Mouse (Mus musculus) heart, postnatal 10 days (tissue): ENCODE measurements around the gene Pdhb. TPM values are rescaled to one million over a fixed set of nuclear protein-coding genes. Genes with fewer than 3 reads are reported as not detected.
"Not testable (repeated sequence)": the region's sequence is repeated elsewhere in the genome, so short reads cannot be mapped to it uniquely, and the experiment has no call there.

Experiments
- DNase-seq, 2 experiments: peaks; one replicate each; pipeline ENCODE4 v3.0.0; 2021
- intact Hi-C: fragments of 180-260 bp; cut with DNase I; formaldehyde crosslinking; loops from one replicate; pipeline ENCODE4 v1.15.1; 2025
- total RNA-seq, 2 experiments: library from RNA; stranded (reverse); gene quantifications; 2 replicates each; pipeline ENCODE4 v1.2.3; 2021

The Pdhb gene
- total RNA-seq, 2 experiments from 2014 or later: 756 to 778 TPM

- intact Hi-C loops: no loop called here
- no peak for DNase-seq
These were observed 31.7 kb downstream of the Pdhb start for GRCm38 (mm10) chr14:8141131-8141530.

DNA sequence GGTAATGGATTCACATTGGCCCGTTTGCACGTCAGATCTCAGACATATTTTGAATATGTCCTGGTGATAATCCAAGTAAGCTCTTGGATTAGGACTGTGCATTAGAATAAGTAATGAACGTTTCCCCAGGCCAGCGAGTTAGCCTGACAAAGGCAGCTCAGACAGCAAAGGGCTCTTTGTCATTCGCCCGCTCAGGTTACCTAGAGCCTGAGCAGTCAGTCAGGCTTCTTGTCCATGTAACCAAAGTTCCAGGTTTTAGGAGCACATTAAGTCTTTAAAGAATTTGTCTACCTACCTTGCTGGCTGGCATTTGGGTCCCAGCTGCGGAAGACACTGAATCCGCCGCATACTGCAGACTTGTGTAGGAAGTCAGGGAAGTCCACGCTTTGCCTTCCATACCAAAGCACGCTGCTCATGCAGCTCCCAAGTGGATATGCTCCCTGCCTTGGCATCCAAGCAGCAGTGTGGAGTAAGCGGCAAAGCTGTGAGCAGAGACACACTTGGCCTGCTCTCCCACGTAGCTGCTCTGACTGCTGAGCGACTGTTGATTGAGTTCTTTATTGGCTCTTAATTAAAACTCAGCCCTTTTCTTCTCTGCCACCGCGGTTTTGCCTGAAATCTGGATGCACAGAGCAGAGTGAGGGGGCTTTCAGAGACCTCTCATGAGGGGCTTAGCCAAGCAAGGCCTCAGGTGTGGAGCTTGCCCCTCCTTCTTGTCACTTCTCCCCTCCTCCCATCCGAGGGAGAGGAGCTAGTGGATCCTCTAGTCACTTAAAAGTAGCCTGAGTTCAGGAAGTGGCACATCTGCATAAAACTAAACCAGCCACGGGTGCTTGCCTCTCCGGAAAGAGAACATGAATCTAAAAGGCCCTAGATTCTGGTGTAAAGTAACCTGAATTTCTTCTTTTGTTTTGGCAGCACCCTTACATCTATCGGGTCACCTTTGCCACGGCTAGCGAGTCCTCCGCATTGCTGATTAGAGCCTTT is 32.8 kb downstream of the Pdhb start:
- DNase-seq: no peak
- intact Hi-C loops: no loop called here

GRCm38 (mm10) chr14:8135130-8135529 is 37.7 kb downstream of the Pdhb start:
- intact Hi-C loops: no loop called here
- DNase-seq: peak; percentile 33 to 50

- intact Hi-C loops: no loop called here
- DNase-seq: no peak
These were observed 38.6 kb downstream of the Pdhb start for GRCm38 (mm10) chr14:8134234-8134633.

DNA sequence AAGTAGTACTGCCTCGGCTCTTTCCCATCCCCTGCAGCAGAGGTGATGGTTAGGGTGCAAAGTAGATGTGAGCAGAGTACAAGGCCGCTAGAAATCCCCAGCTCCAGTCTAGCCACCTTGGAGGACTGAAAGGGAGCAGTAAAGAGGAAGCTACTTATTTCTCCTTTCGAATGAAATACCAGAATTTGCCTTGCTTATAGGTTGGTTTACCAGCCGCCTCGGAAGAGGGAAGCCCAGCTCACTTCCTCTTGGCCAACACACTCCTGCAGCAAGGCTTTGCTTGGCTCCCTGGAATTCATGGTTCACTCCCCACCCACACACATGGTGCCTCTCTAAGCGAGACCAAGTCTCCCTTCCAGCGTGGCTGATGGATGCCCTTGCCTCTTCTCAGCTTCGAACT is 40.0 kb downstream of the Pdhb start:
- intact Hi-C loops: no loop called here
- no peak for DNase-seq

DNA sequence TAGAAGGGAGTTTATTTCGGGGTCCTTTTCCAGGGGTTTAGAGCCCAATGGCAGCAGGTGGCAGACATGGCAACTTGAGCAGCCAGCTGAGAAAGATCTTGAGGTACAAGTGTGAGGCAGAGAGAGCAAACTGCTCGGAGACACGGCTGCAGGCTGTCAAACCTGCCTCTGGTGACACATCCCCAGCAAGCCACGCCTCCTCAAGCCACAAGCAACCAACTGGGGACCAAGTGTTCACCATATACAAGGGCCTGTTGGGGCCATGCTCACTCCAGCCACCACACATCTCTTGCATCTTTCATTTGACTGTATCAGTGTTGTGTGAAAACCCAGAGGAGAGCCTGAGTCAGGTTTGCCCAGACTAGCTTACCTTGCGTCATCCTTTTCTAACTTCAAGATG is 44.9 kb downstream of the Pdhb start:
- DNase-seq: no peak
- intact Hi-C loops: no loop called here

DNA sequence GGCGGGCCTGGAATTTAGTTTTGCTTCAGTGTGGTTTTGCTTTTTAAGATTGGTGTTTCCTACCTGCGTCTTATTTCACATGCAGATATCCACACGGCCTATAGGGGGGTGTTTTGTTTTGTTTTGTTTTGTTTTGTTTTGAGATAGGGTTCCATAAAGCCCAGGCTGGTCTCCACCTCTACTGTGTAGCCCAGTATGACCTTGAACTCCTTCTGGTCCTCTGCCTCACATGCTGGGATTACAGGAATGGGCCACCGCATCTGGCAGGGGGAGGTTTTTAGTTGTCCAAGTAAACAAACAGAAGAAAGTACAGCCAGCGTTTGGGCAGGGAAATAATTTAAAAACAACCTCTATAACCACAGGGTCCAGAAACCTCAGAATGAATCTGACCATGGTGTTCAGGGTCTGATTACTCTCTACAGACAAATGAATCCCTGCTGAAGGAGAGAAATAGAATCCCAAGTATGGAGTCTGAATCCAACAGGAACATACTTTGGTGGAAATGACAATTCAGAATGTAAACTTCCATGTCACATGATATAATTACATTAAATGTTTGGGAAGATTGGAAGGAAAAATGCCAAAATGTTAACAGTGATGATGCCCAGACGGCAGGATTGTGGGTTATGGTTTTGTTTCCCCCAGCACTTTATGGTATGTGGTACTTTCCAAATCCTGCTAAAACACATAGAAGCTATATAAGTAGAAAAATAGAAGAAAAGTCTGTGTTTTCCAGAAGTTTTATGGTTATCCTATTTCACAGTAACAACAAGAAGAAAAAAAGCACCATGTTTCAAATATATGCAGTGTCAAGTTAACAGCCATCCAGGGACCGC is 48.6 kb downstream of the Pdhb start:
- intact Hi-C loops: no loop called here
- DNase-seq: no peak

DNA sequence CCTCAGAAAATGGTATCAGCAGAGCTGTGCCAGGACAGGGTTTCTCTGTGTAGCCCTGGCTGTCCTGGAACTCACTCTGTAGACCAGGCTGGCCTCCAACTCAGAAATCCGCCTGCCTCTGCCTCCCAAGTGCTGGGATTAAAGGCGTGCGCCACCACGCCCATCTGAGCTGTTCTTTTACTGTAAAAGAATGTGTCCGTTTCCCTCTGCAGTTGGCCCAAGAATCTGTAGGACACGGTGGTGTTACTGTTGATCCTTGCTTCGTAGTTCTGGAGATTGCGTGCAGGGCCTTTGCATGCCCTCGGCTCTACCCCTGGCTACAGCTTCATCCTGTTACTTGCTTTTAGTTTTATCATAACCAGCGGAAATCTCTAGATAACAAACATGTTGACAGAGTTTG is 49.2 kb downstream of the Pdhb start:
- intact Hi-C loops: not testable (repeated sequence)

DNA sequence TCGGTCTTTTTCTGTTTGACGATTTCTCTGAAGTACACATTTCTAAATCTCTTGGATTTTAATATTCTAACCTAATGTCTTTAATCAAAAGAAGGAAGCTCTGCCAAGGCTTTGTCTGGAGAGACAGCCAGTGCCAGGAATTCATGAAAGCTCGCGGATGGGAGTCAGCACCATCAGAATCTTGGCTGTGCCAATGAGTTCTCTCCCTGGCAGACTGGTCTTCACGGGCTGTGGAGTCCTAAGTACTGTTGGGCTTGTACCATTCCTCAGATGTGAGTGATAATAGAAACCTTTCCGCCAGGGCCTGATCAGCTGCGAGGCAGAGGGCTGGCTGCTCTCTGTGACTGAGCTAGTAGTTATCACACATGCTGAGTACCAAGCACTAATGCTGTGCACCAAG is 49.7 kb downstream of the Pdhb start:
- intact Hi-C loops: no loop called here
- DNase-seq: peak in 1 of 2 experiments; percentile 33

More for the DNA sequence above, 49.2 kb downstream of the Pdhb start:
- DNase-seq: not testable (repeated sequence)

GRCm38 (mm10) chr14:8119904-8120303 is 52.9 kb downstream of the Pdhb start:
- intact Hi-C loops: no loop called here
- DNase-seq: no peak

- intact Hi-C loops: no loop called here
These were observed 53.4 kb downstream of the Pdhb start for GRCm38 (mm10) chr14:8119454-8119853.

GRCm38 (mm10) chr14:8117371-8117770 is 55.5 kb downstream of the Pdhb start:
- intact Hi-C loops: no loop called here
- no peak for DNase-seq

More at GRCm38 (mm10) chr14:8119454-8119853, 53.4 kb downstream of the Pdhb start:
- DNase-seq: no peak

Other genes with a start within 250 kb of the Pdhb start
- not detected for gene Gm45521, start 215.7 kb downstream of the Pdhb start, total RNA-seq
- not detected for gene Dnase1l3, start 178.5 kb downstream of the Pdhb start, total RNA-seq
- 1 to 10 TPM; 8.0 TPM for gene Abhd6, start 170.1 kb downstream of the Pdhb start, total RNA-seq
- 10 to 100 TPM; 21.5 to 24.6 TPM for gene Rpp14, start 92.7 kb downstream of the Pdhb start, total RNA-seq
- gene Pxk, start 74.8 kb downstream of the Pdhb start, total RNA-seq: 10 to 100 TPM; 21.4 to 26.2 TPM
- 10 to 100 TPM; 11.8 to 14.8 TPM for gene Kctd6, start 41.1 kb upstream of the Pdhb start, total RNA-seq
- under 1 TPM in 1 of 2 experiments, not detected in 1; 0.69 TPM for gene Acox2, start 86.3 kb upstream of the Pdhb start, total RNA-seq
- 10 to 100 TPM in 1 of 2 experiments, 1 to 10 TPM in 1; 2.7 to 11.2 TPM for gene Fam107a, start 145.0 kb upstream of the Pdhb start, total RNA-seq
- not detected for gene Oit1, start 205.7 kb upstream of the Pdhb start, total RNA-seq